Mouse (Mus musculus) megakaryocyte-erythroid progenitor cell, adult 5-6 weeks (primary cell): Measurements from ENCODE around the gene Eif5a2. TPM values are rescaled to one million over a fixed set of nuclear protein-coding genes. Genes with fewer than 3 reads are reported as not detected.

Experiments used
- ATAC-seq: replicated peaks from 2 replicates; pipeline ENCODE4 v1.8.0; 2016; ENCODE audit warnings: mild to moderate bottlenecking, inconsistent platforms; ENCODE audit not compliant: severe bottlenecking, poor library complexity, low FRiP score, low TSS enrichment
- total RNA-seq, 2 experiments: library from RNA; stranded (forward) in 1 of 2; stranded (reverse) in 1 of 2; fragments of 200-1000, 215-1000 nt in 1 of 2; fragments of >200 nt in 1 of 2; fragmentation: Nextera tagmentation in 1 of 2; gene quantifications; 2 replicates each; pipeline ENCODE4 v1.2.3; 2014 to 2017

Gene Eif5a2
- total RNA-seq, 2 experiments from 2014 or later: 0.38 to 0.87 TPM

DNA sequence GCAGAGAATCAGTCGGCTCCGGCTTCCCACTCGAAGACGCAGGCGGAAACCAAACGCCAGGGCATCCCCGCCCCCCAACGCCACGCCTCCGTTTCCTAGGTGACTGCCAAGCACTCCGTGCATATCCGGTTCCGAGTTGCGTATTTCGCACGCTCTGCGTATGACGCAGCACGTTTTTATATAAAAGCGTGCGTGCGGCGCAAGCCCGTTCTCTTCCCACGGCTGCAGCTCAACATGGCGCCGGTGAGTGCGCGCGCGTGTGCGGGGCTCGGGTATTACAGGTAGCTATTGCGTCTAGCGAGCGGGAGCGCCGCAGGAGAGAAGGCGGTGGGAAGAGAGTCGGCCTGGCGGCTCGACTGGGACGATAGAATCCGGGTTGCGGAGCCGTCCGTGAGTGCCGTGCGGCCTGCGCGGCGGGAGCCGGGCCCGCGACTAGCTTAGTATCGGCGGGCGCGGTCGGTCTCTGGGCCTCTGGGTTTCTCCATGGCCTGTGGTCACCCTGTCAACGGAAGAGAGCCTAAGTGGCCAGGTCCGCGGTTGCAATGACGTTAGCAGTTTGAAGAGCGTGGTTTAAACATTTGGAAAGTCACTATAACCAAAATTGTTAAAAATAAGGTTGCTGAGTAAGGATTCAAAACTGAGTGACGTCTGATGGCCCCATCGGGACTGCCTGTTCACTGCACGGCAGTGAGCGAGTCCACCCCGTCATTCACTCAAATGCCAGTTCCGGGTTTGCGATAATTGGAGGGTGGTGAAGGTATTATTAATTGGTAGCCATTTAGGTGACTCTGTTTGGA is 24.4 kb downstream of the Eif5a2 start, which contains the start of gene Rpl22l1:
Gene Rpl22l1, plus strand, starts transcription at position 136 of the 797 bp plus-strand sequence.
- ATAC-seq: peak; percentile 97

GRCm38 (mm10) chr3:28808039-28808643 is 27.1 kb downstream of the Eif5a2 start:
- no peak for ATAC-seq

- no peak for ATAC-seq
These were observed 30.4 kb downstream of the Eif5a2 start for GRCm38 (mm10) chr3:28811441-28811840.

- ATAC-seq: peak; percentile 83
These were observed 33.3 kb downstream of the Eif5a2 start for GRCm38 (mm10) chr3:28814361-28814760.

DNA sequence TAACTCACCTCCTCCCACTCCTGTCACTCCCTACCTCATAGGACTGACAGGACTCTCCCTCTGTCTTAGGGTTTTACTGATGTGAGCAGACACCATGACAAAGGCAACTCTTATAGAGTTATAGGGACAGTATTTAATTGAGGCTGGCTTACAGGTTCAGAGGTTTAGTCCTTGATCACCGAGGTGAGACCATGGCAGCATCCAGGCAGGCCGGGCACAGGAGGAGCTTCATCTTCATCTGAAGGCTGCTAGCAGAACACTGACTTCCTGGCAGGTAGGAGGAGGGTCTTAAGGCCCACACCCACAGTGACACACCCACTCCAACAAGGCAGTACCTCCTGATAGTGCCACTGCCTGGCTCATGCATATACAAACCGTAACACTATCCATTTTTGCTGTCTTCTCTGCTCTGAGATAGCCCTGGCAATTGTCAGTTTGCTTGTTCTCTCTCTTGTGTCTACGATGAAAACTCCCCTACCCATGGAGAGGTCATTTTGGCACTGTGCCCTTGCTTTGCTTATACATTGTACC is 35.0 kb downstream of the Eif5a2 start:
- ATAC-seq: 0 out of 2 replicates have a peak, but pooled peaks have one; percentile 39

DNA sequence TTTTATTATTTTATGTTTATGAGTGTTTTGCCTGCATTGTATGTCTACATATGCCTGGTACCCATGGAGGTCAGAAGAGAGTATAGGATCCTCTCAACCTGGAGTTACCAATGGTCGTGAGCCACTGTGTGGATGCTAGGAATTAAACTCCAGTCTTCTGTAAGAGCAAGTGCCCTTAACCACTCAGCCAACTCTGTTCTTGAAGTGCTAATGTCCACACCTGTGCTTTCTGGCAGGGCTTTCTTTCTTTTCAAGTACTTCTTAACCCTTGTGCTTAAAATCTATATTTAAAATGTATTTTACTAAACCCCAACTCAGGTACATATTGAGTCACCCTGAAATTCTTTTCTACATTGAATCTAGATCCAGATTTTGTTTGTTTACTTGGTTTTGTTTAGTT is 45.2 kb downstream of the Eif5a2 start:
- no peak for ATAC-seq

- no peak for ATAC-seq
These were observed 46.5 kb downstream of the Eif5a2 start for GRCm38 (mm10) chr3:28827605-28828004.

GRCm38 (mm10) chr3:28829454-28829853 is 48.4 kb downstream of the Eif5a2 start:
- no peak for ATAC-seq

DNA sequence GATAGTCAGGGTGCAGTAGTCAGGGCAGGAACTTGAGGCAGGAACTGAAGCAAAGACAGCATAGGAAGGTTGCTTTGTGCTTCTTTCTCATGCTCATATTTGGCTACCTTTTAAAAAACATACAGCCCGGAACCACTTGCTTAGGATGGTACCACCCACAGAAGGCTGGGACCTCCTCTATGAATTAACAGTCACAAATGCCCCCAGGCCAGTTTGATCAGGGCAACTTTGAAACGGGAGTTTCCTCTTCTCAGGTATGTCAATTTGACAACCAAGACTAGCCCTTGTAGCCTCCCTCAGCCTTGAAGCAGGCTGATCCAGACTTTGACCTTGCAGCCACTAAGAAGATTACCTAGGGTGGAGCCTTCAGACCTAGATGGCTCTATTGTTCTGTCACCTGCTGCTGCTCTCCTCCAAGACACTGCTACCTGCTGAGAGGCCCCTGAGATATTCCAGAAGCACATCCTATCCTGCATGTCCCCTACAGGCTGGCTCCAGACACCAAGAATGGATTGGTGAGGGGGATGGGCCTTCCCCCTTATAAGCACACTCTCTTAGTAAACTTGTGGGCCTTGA is 55.8 kb downstream of the Eif5a2 start:
- no peak for ATAC-seq

GRCm38 (mm10) chr3:28841886-28842649 is 61.0 kb downstream of the Eif5a2 start:
- ATAC-seq: no peak

DNA sequence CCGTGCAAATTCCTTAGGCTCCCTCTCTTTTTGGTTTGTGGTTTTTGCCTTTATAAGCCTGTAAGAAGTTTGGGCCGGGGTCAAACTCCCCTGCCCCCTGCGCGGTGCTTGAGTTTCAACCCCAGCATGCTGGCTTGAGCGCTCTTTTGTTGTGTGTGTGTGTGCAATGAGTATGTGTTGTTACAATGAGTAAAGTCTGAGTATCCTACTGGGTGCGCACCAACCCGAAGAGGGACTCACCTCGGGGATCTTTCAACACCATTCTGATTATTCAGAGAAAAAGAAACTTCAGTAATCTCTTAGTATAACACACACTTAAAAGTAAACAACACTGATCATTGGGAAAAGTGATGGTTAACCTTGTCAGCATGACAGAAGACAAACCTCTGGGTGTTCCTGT is 62.2 kb downstream of the Eif5a2 start:
- ATAC-seq: no peak

DNA sequence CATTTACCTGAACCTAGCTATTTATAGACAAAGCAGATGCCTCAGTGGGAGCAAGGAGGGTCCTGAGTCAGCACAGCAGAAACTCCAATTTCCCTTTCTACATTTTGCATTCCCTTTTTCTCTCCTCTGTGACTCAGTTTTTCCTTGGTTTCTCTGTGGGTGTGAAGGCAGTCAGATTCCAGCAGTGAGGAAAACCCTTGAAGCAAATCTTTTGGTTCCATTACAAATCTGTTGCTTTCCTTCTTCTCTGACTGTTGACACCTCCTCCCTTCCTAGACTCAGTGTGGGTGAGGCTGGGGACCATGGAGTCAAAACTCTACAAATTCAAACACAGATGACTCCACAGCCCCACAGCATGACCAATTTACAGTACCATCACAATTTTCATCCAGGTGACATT is 66.0 kb downstream of the Eif5a2 start:
- ATAC-seq: no peak

Other genes with a start within 250 kb of the Eif5a2 start
- gene Slc2a2, start 83.4 kb upstream of the Eif5a2 start, total RNA-seq (2014; fragmentation: Nextera tagmentation): not detected in 2 replicates
- gene Slc2a2, start 83.4 kb upstream of the Eif5a2 start, total RNA-seq (2017): 0.09 TPM in 1 of 2 replicates, not detected in the other
- gene Rpl22l1, start 24.2 kb downstream of the Eif5a2 start, total RNA-seq (2014; fragmentation: Nextera tagmentation): 1,279 and 1,311 TPM in 2 replicates
- gene Rpl22l1, start 24.2 kb downstream of the Eif5a2 start, total RNA-seq (2017): 97.2 and 144 TPM in 2 replicates
- gene Gm1527, start 111.3 kb downstream of the Eif5a2 start, total RNA-seq (2014; fragmentation: Nextera tagmentation): not detected in 2 replicates
- not detected in 2 replicates for gene Gm1527, start 111.3 kb downstream of the Eif5a2 start, total RNA-seq (2017)